Mouse (Mus musculus): ENCODE results near the gene Plcd1.
A peak's percentile ranks its signal among the peaks of the same experiment; 100 is the strongest.

Plcd1 gene

GRCm38 (mm10) chr9:119055336-119055735 lies 38.0 kb downstream of the Plcd1 start:
- DNase-seq (ENCODE audit: low read depth, low spot score): no peak

GRCm38 (mm10) chr9:119053964-119054576 lies 39.2 kb downstream of the Plcd1 start:
- peak; percentile 61 for DNase-seq (ENCODE audit: low read depth, low spot score)

GRCm38 (mm10) chr9:119052154-119052944 lies 41.0 kb downstream of the Plcd1 start, which contains the start of gene Vill:
TSS of gene Vill (plus strand) at chr9:119052778.
- peak; percentile 32 for DNase-seq (ENCODE audit: low read depth, low spot score)

- peak; percentile 42 for DNase-seq (ENCODE audit: low read depth, low spot score)
Observed at GRCm38 (mm10) chr9:119051158-119051557, 42.1 kb downstream of the Plcd1 start.

- DNase-seq (ENCODE audit: low read depth, low spot score): no peak
Observed at GRCm38 (mm10) chr9:119048182-119048903, 45.0 kb downstream of the Plcd1 start.

GRCm38 (mm10) chr9:119040101-119040775 lies 53.1 kb downstream of the Plcd1 start:
- DNase-seq (ENCODE audit: low read depth, low spot score): peak; percentile 41

GRCm38 (mm10) chr9:119038574-119038973 lies 54.7 kb downstream of the Plcd1 start:
- DNase-seq (ENCODE audit: low read depth, low spot score): no peak

- DNase-seq (ENCODE audit: low read depth, low spot score): peak; percentile 79
Observed at GRCm38 (mm10) chr9:119037076-119037730, 56.1 kb downstream of the Plcd1 start.

- peak; percentile 31 for DNase-seq (ENCODE audit: low read depth, low spot score)
Observed at GRCm38 (mm10) chr9:119035836-119036235, 57.5 kb downstream of the Plcd1 start.

GRCm38 (mm10) chr9:119034676-119035665 lies 58.3 kb downstream of the Plcd1 start:
- DNase-seq (ENCODE audit: low read depth, low spot score): no peak

- DNase-seq (ENCODE audit: low read depth, low spot score): no peak
Observed at GRCm38 (mm10) chr9:119034069-119034468, 59.2 kb downstream of the Plcd1 start.

GRCm38 (mm10) chr9:119033111-119033921 lies 60.0 kb downstream of the Plcd1 start:
- peak; percentile 93 for DNase-seq (ENCODE audit: low read depth, low spot score)

- no peak for DNase-seq (ENCODE audit: low read depth, low spot score)
Observed at GRCm38 (mm10) chr9:119032538-119032937, 60.8 kb downstream of the Plcd1 start.

GRCm38 (mm10) chr9:119031772-119032171 lies 61.5 kb downstream of the Plcd1 start:
- no peak for DNase-seq (ENCODE audit: low read depth, low spot score)

- DNase-seq (ENCODE audit: low read depth, low spot score): no peak
Observed at GRCm38 (mm10) chr9:119031038-119031437, 62.3 kb downstream of the Plcd1 start.

GRCm38 (mm10) chr9:119029568-119029967 lies 63.7 kb downstream of the Plcd1 start:
- peak; percentile 69 for DNase-seq (ENCODE audit: low read depth, low spot score)

- DNase-seq (ENCODE audit: low read depth, low spot score): no peak
Observed at GRCm38 (mm10) chr9:119028226-119029195, 64.8 kb downstream of the Plcd1 start.

- no peak for DNase-seq (ENCODE audit: low read depth, low spot score)
Observed at GRCm38 (mm10) chr9:119027337-119027736, 66.0 kb downstream of the Plcd1 start.

Data from brain, adult 2 months (tissue).